Mouse (Mus musculus) heart, embryonic 14.5 days (tissue): ENCODE data around the gene Cpne8. TPM values are rescaled to one million over a fixed set of nuclear protein-coding genes. Genes with fewer than 3 reads are reported as not detected.
A peak's percentile ranks its signal among the peaks of the same experiment; 100 is the strongest.
"Not testable (repeated sequence)": the region's sequence is repeated elsewhere in the genome, so short reads cannot be mapped to it uniquely, and the experiment has no call there.

Experiments
- ATAC-seq: fragments of 200-750 bp; cut with Nextera tagmentation; 2 replicates; pipeline ENCODE4 v1.8.0; 2017; ENCODE audit warnings: low read depth, moderate TSS enrichment; ENCODE audit not compliant: insufficient number of reproducible peaks, insufficient read depth, low FRiP score
- H3K27ac ChIP-seq, 2 experiments: fragments of 200-500 bp in 1 of 2; fragments of 300-500 bp in 1 of 2; sonication (generic) in 1 of 2; replicated peaks in 1 of 2; 2 replicates each; pipeline ENCODE4 v1.5.1; 2012 to 2014; ENCODE audit warnings: low read depth in 2 of 2, low read length in 2 of 2, control low read depth in 1 of 2, mild to moderate bottlenecking in 1 of 2, mixed read lengths in 1 of 2; ENCODE audit not compliant: control insufficient read depth in 1 of 2, insufficient read depth in 1 of 2
- H3K27me3 ChIP-seq: fragments of 300-500 bp; sonication (generic); 2 replicates; pipeline ENCODE4 v1.6.1; 2014; ENCODE audit warnings: mild to moderate bottlenecking, low read length, control low read depth; ENCODE audit not compliant: control insufficient read depth, insufficient read depth
- H3K36me3 ChIP-seq: fragments of 300-500 bp; sonication (generic); 2 replicates; pipeline ENCODE4 v1.6.1; 2014; ENCODE audit warnings: mild to moderate bottlenecking, control low read depth, low read length, mixed read lengths; ENCODE audit not compliant: control insufficient read depth, insufficient read depth
- H3K4me1 ChIP-seq, 2 experiments: fragments of 200-500 bp in 1 of 2; fragments of 300-500 bp in 1 of 2; sonication (generic) in 1 of 2; 2 replicates each; pipeline ENCODE4 v1.6.1; 2012 to 2014; ENCODE audit warnings: low read length in 2 of 2, control low read depth in 1 of 2, mixed read lengths in 1 of 2; ENCODE audit not compliant: control insufficient read depth in 2 of 2, insufficient read depth in 2 of 2
- H3K4me2 ChIP-seq: fragments of 300-500 bp; sonication (generic); 2 replicates; pipeline ENCODE4 v1.6.1; 2014; ENCODE audit warnings: mild to moderate bottlenecking, low read length
- H3K4me3 ChIP-seq, 2 experiments: fragments of 200-500 bp in 1 of 2; fragments of 300-500 bp in 1 of 2; sonication (generic) in 1 of 2; 2 replicates each; pipeline ENCODE4 v1.5.1; 2012 to 2014; ENCODE audit warnings: low read length in 2 of 2, mild to moderate bottlenecking in 2 of 2, control low read depth in 1 of 2, low read depth in 1 of 2, moderate library complexity in 1 of 2; ENCODE audit not compliant: control insufficient read depth in 1 of 2, insufficient read depth in 1 of 2
- H3K9ac ChIP-seq: fragments of 300-500 bp; sonication (generic); 2 replicates; pipeline ENCODE4 v1.6.1; 2014; ENCODE audit warnings: mild to moderate bottlenecking, low read length
- H3K9me3 ChIP-seq: fragments of 300-500 bp; sonication (generic); 2 replicates; pipeline ENCODE4 v1.6.1; 2016; ENCODE audit warnings: low read length, control low read depth; ENCODE audit not compliant: control insufficient read depth
- WGBS: fragments of 180-500 bp; shearing (Covaris S2); extraction: QIAGEN DNeasy Blood & Tissue Kit; methylation state at CpG from one replicate; pipeline ENCODE4 v1.1.7; 2014; 5-methylcytosine and 5-hydroxymethylcytosine counted together
- polyA plus RNA-seq: library from polyadenylated mRNA; unstranded; fragments of >200 nt; fragmentation: Nextera tagmentation; extraction: Ambion mirVana; gene quantifications from 2 replicates; pipeline ENCODE4 v1.2.1, GENCODE M21; 2014

Gene Cpne8
- polyA plus RNA-seq, 1 experiment from 2014 or later: 6.3 TPM

- not testable (repeated sequence) for H3K4me2 ChIP-seq, ATAC-seq, H3K27me3 ChIP-seq, H3K4me3 ChIP-seq, H3K9ac ChIP-seq, H3K9me3 ChIP-seq, H3K27ac ChIP-seq, H3K36me3 ChIP-seq
- H3K4me1 ChIP-seq: peaks cover 0 to 11% of the 10 kb centered on the region in 2 experiments; a peak in 2 of 4 replicates
- 89% methylated on average over 4 of the region's 4 CpGs for WGBS
Measured at GRCm38 (mm10) chr15:90610767-90611166, 68.5 kb downstream of the Cpne8 start.

DNA sequence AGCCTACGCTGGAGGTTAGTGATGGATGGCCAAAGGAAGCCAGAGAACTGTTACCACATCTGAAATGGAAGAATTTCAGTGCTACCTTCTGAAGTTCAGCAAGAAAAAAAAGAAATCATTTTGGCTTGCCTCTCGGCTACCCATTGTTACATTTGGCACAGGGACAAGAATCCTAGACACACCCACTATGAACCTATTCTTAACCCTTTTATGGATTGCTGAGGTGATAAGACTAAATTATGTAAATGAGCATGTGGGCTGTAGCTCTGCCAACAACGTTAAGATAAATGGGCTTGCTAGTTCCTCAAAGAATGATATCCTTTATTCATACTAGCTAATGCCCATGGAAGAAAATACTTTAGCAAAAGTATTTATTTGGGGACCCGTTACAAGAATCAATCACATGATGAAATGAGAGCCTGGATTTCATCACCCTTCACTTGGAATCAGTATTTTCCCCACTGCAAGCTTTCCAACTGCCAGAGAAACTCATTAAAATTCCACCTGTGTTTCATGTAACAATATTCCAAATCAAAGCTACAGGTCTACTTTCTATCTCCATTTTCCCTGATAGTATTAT is 69.3 kb downstream of the Cpne8 start:
- H3K4me2 ChIP-seq: no peak overlapping the region
- H3K36me3 ChIP-seq: no peaks in the 10 kb centered on the region
- no peak overlapping the region for H3K9ac ChIP-seq
- ATAC-seq: no peak
- 0 out of 2 replicates have a peak, but pooled peaks cover 3% of the 10 kb centered on the region for H3K9me3 ChIP-seq
- no peak overlapping the region for H3K4me3 ChIP-seq
- peaks cover 0 to 10% of the 10 kb centered on the region in 2 experiments; a peak in 2 of 4 replicates for H3K4me1 ChIP-seq
- 31% methylated on average over 4 of the region's 4 CpGs for WGBS
- 0 out of 4 replicates have a peak overlapping the region, but pooled peaks of 1 of the 2 experiments have one; percentile 24 for H3K27ac ChIP-seq
- no peaks in the 10 kb centered on the region for H3K27me3 ChIP-seq

DNA sequence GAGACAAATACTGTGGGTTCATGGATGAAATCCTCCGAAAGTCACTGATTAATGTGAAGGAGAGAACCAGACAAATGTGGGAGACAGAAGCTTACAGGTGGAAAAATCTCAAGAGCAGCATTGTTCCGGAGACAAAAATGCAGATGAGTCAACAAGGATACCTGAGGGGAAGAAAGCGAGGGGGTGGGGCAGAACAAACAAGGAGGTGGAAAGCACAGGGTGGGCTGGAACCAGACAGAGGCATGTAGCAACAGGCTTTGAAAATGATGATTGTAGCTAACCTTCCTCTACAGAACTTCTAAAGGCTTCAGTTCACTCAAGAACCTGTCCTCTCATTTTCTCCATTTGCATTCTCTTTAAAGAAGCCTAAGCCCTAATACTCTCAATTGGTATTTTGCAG is 70.9 kb downstream of the Cpne8 start:
- peaks cover 0 to 10% of the 10 kb centered on the region in 2 experiments; a peak in 2 of 4 replicates for H3K4me1 ChIP-seq
- WGBS: 70% methylated on average over 3 of the region's 3 CpGs
- no peak overlapping the region for H3K9ac ChIP-seq
- H3K27me3 ChIP-seq: no peaks in the 10 kb centered on the region
- no peak for ATAC-seq
- H3K4me2 ChIP-seq: no peak overlapping the region
- H3K27ac ChIP-seq: no peak overlapping the region
- no peak overlapping the region for H3K4me3 ChIP-seq
- H3K36me3 ChIP-seq: no peaks in the 10 kb centered on the region
- 0 out of 2 replicates have a peak, but pooled peaks cover 3% of the 10 kb centered on the region for H3K9me3 ChIP-seq

GRCm38 (mm10) chr15:90607181-90607580 is 72.1 kb downstream of the Cpne8 start:
- Histone ChIP-seq H3K27ac (no peak overlapping the region), H3K4me1 (peaks cover 0 to 10% of the 10 kb centered on the region in 2 experiments; a peak in 2 of 4 replicates), H3K36me3 (no peaks in the 10 kb centered on the region), H3K27me3 (no peaks in the 10 kb centered on the region), H3K4me2 (no peak overlapping the region), H3K4me3 (no peak overlapping the region), H3K9me3 (0 out of 2 replicates have a peak, but pooled peaks cover under 1% of the 10 kb centered on the region), H3K9ac (no peak overlapping the region)
- ATAC-seq: no peak
- WGBS: 75% methylated on average over 3 of the region's 3 CpGs

DNA sequence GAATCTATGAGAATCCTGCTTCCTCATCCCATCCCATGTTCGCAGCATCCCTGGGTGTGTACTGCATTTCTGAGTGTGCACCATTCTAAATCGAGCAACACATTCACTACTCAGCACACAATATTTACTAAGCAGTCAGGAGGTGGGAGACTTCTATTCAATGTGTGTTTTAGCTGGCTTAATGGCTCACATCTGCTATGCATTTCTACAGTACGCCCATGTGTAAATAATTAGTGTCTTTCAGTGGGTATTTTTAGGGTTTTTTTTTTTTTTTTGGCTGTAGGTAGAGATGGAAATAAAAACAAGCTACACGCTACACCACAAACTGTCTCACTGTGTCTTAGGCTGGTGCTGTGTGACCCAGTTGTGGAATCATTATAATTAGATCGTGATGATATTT is 75.6 kb downstream of the Cpne8 start:
- no peak overlapping the region for H3K27ac ChIP-seq
- H3K4me1 ChIP-seq: peaks cover 0 to 5% of the 10 kb centered on the region in 2 experiments; a peak in 1 of 4 replicates
- ATAC-seq: no peak
- H3K4me3 ChIP-seq: no peak overlapping the region
- no peak overlapping the region for H3K4me2 ChIP-seq
- H3K27me3 ChIP-seq: no peaks in the 10 kb centered on the region
- 89% methylated on average over 5 of the region's 5 CpGs for WGBS
- no peak overlapping the region for H3K9ac ChIP-seq
- H3K9me3 ChIP-seq: no peaks in the 10 kb centered on the region
- H3K36me3 ChIP-seq: no peaks in the 10 kb centered on the region

- no peak for ATAC-seq
- H3K36me3 ChIP-seq: no peaks in the 10 kb centered on the region
- H3K27ac ChIP-seq: no peak overlapping the region
- no peak overlapping the region for H3K9ac ChIP-seq
- H3K4me1 ChIP-seq: peaks cover 0 to 2% of the 10 kb centered on the region in 2 experiments; a peak in 1 of 4 replicates
- no peak overlapping the region for H3K4me3 ChIP-seq
- no peak overlapping the region for H3K4me2 ChIP-seq
- no peaks in the 10 kb centered on the region for H3K27me3 ChIP-seq
- H3K9me3 ChIP-seq: no peaks in the 10 kb centered on the region
- WGBS: 57% methylated on average over 6 of the region's 6 CpGs
Measured at GRCm38 (mm10) chr15:90597715-90598497, 81.3 kb downstream of the Cpne8 start.

GRCm38 (mm10) chr15:90595592-90595991 is 83.6 kb downstream of the Cpne8 start:
- Histone ChIP-seq H3K9ac (no peak overlapping the region), H3K4me1 (peaks cover 0 to 2% of the 10 kb centered on the region in 2 experiments; a peak in 1 of 4 replicates), H3K4me3 (no peak overlapping the region), H3K9me3 (no peaks in the 10 kb centered on the region), H3K4me2 (no peak overlapping the region), H3K27ac (no peak overlapping the region), H3K36me3 (no peaks in the 10 kb centered on the region), H3K27me3 (no peaks in the 10 kb centered on the region)
- no peak for ATAC-seq
- WGBS: 81% methylated on average over 2 of the region's 2 CpGs
